7 mouse cellular contexts compared by ENCODE assay signal in the genomic region with DNA sequence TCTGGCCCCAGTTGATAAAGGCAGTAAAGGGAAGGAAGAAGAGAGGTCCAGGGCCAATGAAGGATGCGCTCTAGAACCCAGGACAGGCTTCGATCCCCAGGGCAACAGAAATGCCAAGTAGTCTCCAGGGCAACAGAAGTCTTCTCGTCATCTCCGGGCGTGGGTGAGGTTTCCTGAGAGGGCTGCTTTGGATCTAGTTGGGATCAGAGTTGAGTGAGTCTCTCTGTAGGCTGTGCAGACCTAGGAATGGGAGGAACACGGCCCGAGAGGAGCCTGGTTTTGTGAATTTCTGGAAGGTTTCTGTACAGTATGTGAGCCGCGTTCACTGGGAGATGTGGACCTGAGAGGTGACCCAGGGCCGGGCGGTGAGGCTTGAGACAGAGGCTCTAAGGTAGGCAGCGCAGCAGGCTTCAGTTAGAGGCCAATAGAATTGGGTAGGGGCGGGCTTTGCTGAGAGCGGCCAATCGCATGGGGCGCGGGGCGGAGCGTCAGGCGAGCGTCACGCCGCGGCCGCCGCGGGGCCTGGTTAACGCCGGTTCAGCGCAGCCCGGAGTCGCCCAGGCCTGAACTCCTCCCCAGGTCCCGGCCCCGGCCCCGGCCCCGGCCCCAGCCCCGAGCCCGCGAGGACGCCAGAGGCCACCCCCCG. TPM values are rescaled to one million over a fixed set of nuclear protein-coding genes. Genes with fewer than 3 reads are reported as not detected.
DNase-seq lines count a peak whose midpoint lies in the region; ATAC-seq lines count a peak whose summit lies in the region.

A gene (plus strand): TSS at position 190 of the 646 bp plus-strand sequence.
A gene (minus strand): TSS at position 364 of the 646 bp plus-strand sequence.

- WGBS in intestine, embryonic 15.5 days, result 2% methylated on average over 41 of the region's 41 CpGs
- 1% methylated on average over 27 of the region's 41 CpGs for WGBS in midbrain, embryonic 10.5 days

- H3K36me3 ChIP-seq in intestine, embryonic 15.5 days, result no peaks in the 10 kb centered on the region
- no peaks in the 10 kb centered on the region for H3K36me3 ChIP-seq in midbrain, embryonic 10.5 days

- H3K4me3 ChIP-seq in intestine, embryonic 15.5 days (replicated peaks), result peak within 1 kb of the TSS; percentile 85
- peak within 1 kb of the TSS; percentile 82 for H3K4me3 ChIP-seq in midbrain, embryonic 10.5 days

- peak; percentile 97 for ATAC-seq in intestine, embryonic 15.5 days

- intact Hi-C loops in gastrocnemius, postnatal 14 days (cut with DNase I; ENCODE audit: low total_unique reads), result loop anchor here (5.0 kb wide), 1 partner anchor 37 kb away; a partner anchor contains a TSS
- intact Hi-C loops in left cerebral cortex, postnatal 25 days (cut with DNase I), result loop anchor here (1.0 kb wide), 1 partner anchor 13 kb away; a partner anchor contains a TSS

- H3K27ac ChIP-seq in intestine, embryonic 15.5 days, result 0 out of 2 replicates have a peak within 1 kb of the TSS, but pooled peaks have one; percentile 17
- H3K27ac ChIP-seq in midbrain, embryonic 10.5 days (replicated peaks), result peak within 1 kb of the TSS; percentile 93

- H3K4me2 ChIP-seq in intestine, embryonic 15.5 days (replicated peaks), result peak within 1 kb of the TSS; percentile 94

- H3K9ac ChIP-seq in intestine, embryonic 15.5 days, result peak within 1 kb of the TSS; percentile 90

- peaks cover 10% of the 10 kb centered on the region for H3K4me1 ChIP-seq in intestine, embryonic 15.5 days (replicated peaks)
- peaks cover 43% of the 10 kb centered on the region for H3K4me1 ChIP-seq in midbrain, embryonic 10.5 days

- DNase-seq in adrenal gland, adult (ENCODE audit: inconsistent age in 2 of 2, low spot score in 1 of 2), result peak; percentile 92 to 97
- peak; percentile 94 for DNase-seq in embryo, embryonic 10.5 days (ENCODE audit: low spot score)
- peak; percentile 91 for DNase-seq in gastrocnemius, postnatal 14 days
- DNase-seq in left cerebral cortex, postnatal 25 days (ENCODE audit: low spot score in 2 of 2), result peak; percentile 91 to 94
- DNase-seq in midbrain, embryonic 10.5 days (ENCODE audit: low spot score), result peak; percentile 91
- peak; percentile 86 for DNase-seq in right cerebral cortex, postnatal 4 days

- H3K27me3 ChIP-seq in intestine, embryonic 15.5 days (replicated peaks), result no peaks in the 10 kb centered on the region; the same call in 1 of the 2 replicates
- H3K27me3 ChIP-seq in midbrain, embryonic 10.5 days (ENCODE audit: low read depth, poor library complexity, severe bottlenecking), result peaks cover 60% of the 10 kb centered on the region

- H3K9me3 ChIP-seq in intestine, embryonic 15.5 days, result no peaks in the 10 kb centered on the region
- H3K9me3 ChIP-seq in midbrain, embryonic 10.5 days (replicated peaks), result no peaks in the 10 kb centered on the region

RNA-seq across cellular contexts. Expression of the first gene that starts in this region (rescaled TPM):
- 1 to 10 TPM; 8.2 to 9.7 TPM for total RNA-seq in gastrocnemius, postnatal 14 days (2021)
- polyA plus RNA-seq in intestine, embryonic 15.5 days (2015; fragmentation: Nextera tagmentation; extraction: Ambion mirVana), result 3.3 and 3.5 TPM in 2 replicates
- 10 to 100 TPM; 61.9 to 68.3 TPM for total RNA-seq in left cerebral cortex, postnatal 25 days (2021)
- polyA plus RNA-seq in midbrain, embryonic 10.5 days (2016; fragmentation: Nextera tagmentation; extraction: Ambion mirVana), result 4.6 and 7.2 TPM in 2 replicates

RNA-seq across cellular contexts. Expression of the second gene that starts in this region (rescaled TPM):
- under 1 TPM; 0.16 to 0.20 TPM for total RNA-seq in gastrocnemius, postnatal 14 days (2021)
- 2.9 and 3.6 TPM in 2 replicates for polyA plus RNA-seq in intestine, embryonic 15.5 days (2015; fragmentation: Nextera tagmentation; extraction: Ambion mirVana)
- total RNA-seq in left cerebral cortex, postnatal 25 days (2021), result 1 to 10 TPM; 1.3 to 1.4 TPM
- polyA plus RNA-seq in midbrain, embryonic 10.5 days (2016; fragmentation: Nextera tagmentation; extraction: Ambion mirVana), result 1.6 and 2.1 TPM in 2 replicates

Comparison
In these comparisons a context has a peak if more than half of its experiments do, and no peak if none do; other contexts are left out.
1. Peak in every context shown above with its lines: DNase-seq, ATAC-seq, H3K4me3 ChIP-seq and H3K27ac ChIP-seq.
2. RNA of the first gene that starts in this region (total RNA-seq): 61.9 to 68.3 TPM in left cerebral cortex, postnatal 25 days; 8.2 to 9.7 TPM in gastrocnemius, postnatal 14 days; every median in the first group is over 4 times any median in the second.